Mouse (Mus musculus) testis, adult 2 months (tissue): ENCODE measurements around the gene Kdm5b.

Experiments used
- CTCF ChIP-seq: fragments of 200-500 bp; IDR thresholded peaks from 2 replicates; pipeline ENCODE4 v1.5.1; 2012; ENCODE audit warnings: low read depth, mild to moderate bottlenecking, inconsistent platforms, low read length, moderate library complexity; ENCODE audit not compliant: control insufficient read depth, insufficient read depth, insufficient replicate concordance
- POLR2A ChIP-seq: fragments of 200-500 bp; IDR thresholded peaks from 2 replicates; pipeline ENCODE4 v1.6.1; 2012; ENCODE audit warnings: low read depth, mild to moderate bottlenecking, inconsistent platforms, low read length, moderate library complexity; ENCODE audit not compliant: control insufficient read depth

DNA sequence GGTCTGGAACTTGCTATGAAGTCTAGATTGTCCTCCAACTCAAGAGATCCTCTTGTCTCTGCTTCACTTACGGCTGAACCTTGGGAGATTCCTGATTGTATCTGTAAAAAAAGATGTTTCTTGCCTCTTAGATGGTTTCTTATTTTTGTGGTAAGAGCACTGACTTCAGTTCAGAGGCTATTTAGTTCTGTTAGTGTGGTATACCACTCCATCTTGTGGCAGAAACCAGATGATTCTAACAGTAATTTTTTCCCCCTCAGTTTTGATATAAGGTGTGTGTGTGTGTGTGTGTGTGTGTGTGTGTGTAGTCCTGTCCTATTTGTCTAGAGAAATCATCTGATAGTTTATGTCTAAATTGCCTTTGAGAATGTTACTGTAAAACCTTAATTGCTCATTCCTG lies 47.3 kb downstream of the Kdm5b start:
- TF ChIP-seq POLR2A (no peak), CTCF (no peak)
